25 mouse cellular contexts compared by ENCODE assay signal in the genomic region with DNA sequence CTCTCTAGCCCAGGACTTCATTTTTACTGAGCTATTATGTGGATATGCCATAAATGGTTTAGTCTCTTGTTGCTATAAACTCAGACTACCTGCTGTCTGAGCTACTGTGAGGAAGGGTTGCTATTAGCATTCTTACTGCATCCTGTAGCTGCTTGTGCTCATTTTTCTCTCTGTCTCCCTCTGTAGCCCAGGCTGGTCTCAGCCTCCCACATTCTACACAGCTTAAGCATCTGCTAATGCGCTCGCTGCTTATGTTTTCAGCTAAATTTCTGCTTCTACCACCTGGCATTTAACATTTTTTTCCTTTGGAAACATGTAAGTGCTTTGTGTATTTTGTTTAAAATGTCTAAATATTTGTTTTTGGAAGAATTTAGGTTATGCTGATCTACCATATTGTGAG. TPM values are rescaled to one million over a fixed set of nuclear protein-coding genes. Genes with fewer than 3 reads are reported as not detected.
DNase-seq lines count a peak whose midpoint lies in the region; ATAC-seq and TF ChIP-seq lines count a peak whose summit lies in the region.
"Had no signal": no experiment of that assay in that cellular context is flagged by ENCODE, and none has a peak within 500 bp of the region (broad histone marks: within the 10 kb centered on the region; RNA-seq: fewer than 3 reads in every experiment).

No protein-coding gene starts in this region.

- H3K4me1 ChIP-seq in forebrain, embryonic 14.5 days (ENCODE audit: control insufficient read depth, insufficient read depth, low read length), result no peaks in the 10 kb centered on the region
- no peaks in the 10 kb centered on the region for H3K4me1 ChIP-seq in forebrain, embryonic 12.5 days
- no peaks in the 10 kb centered on the region for H3K4me1 ChIP-seq in hindbrain, postnatal 0 days (ENCODE audit: insufficient read depth, low read length)
- peaks cover 4% of the 10 kb centered on the region for H3K4me1 ChIP-seq in hindbrain, embryonic 13.5 days (replicated peaks)
- peaks cover 10% of the 10 kb centered on the region for H3K4me1 ChIP-seq in midbrain, embryonic 10.5 days
- no peaks in the 10 kb centered on the region; the same call in 1 of the 2 replicates for H3K4me1 ChIP-seq in midbrain, embryonic 16.5 days (ENCODE audit: control insufficient read depth, insufficient read depth, low read length)
- H3K4me1 ChIP-seq: midbrain, embryonic 12.5 days had no signal

- DNase-seq in forebrain, embryonic 14.5 days (ENCODE audit: low spot score), result peak; percentile 32
- DNase-seq in hindbrain, postnatal 0 days (ENCODE audit: low spot score), result no peak
- DNase-seq in midbrain, embryonic 10.5 days (ENCODE audit: low spot score), result peak; percentile 5
- DNase-seq in brain, adult 2 months (ENCODE audit: low read depth, low spot score), result peak; percentile 79
- no peak for DNase-seq in gastrocnemius, postnatal 4 days (ENCODE audit: low spot score in 2 of 2)
- DNase-seq: adrenal gland, postnatal 10 days; cerebellum, adult 8-10 months; gastrocnemius, postnatal 10 days; heart, adult 18-20 months; heart, postnatal 14 days; kidney, adult 2 months; kidney, postnatal 14 days; lung, adult 18-20 months; lung, postnatal 10 days; right cerebral cortex, postnatal 14 days; thymus, postnatal 25 days had no signal

- no peaks in the 10 kb centered on the region for H3K36me3 ChIP-seq in forebrain, embryonic 14.5 days (ENCODE audit: control insufficient read depth, insufficient read depth, low read length)
- H3K36me3 ChIP-seq in forebrain, embryonic 12.5 days (replicated peaks), result no peaks in the 10 kb centered on the region
- H3K36me3 ChIP-seq in hindbrain, postnatal 0 days (ENCODE audit: insufficient read depth, low read length), result no peaks in the 10 kb centered on the region
- no peaks in the 10 kb centered on the region for H3K36me3 ChIP-seq in hindbrain, embryonic 13.5 days
- no peaks in the 10 kb centered on the region for H3K36me3 ChIP-seq in midbrain, embryonic 10.5 days
- no peaks in the 10 kb centered on the region for H3K36me3 ChIP-seq in midbrain, embryonic 16.5 days (ENCODE audit: control insufficient read depth, insufficient read depth, low read length)
- H3K36me3 ChIP-seq: liver, embryonic 12.5 days; midbrain, embryonic 12.5 days had no signal

- TF ChIP-seq CTCF in hindbrain, postnatal 0 days (IDR thresholded peaks at IDR 0.05; ENCODE audit: low read depth), result peak; percentile 11; the same call in 1 of the 2 replicates

- H3K27ac ChIP-seq in forebrain, embryonic 14.5 days (ENCODE audit: low read depth, low read length), result no peak overlapping the region
- H3K27ac ChIP-seq in forebrain, embryonic 12.5 days, result no peak overlapping the region
- H3K27ac ChIP-seq in hindbrain, postnatal 0 days, result no peak overlapping the region
- H3K27ac ChIP-seq in hindbrain, embryonic 13.5 days, result no peak overlapping the region
- H3K27ac ChIP-seq in midbrain, embryonic 10.5 days (replicated peaks), result no peak overlapping the region
- no peak overlapping the region for H3K27ac ChIP-seq in midbrain, embryonic 16.5 days (ENCODE audit: low read length)
- H3K27ac ChIP-seq: embryonic facial prominence, embryonic 15.5 days; limb, embryonic 13.5 days; liver, embryonic 12.5 days; midbrain, embryonic 12.5 days had no signal

- H3K4me3 ChIP-seq in forebrain, embryonic 14.5 days (ENCODE audit: low read depth, low read length), result no peak overlapping the region
- H3K4me3 ChIP-seq in forebrain, embryonic 12.5 days (replicated peaks), result no peak overlapping the region
- H3K4me3 ChIP-seq in hindbrain, postnatal 0 days (ENCODE audit: low read length), result no peak overlapping the region
- no peak overlapping the region for H3K4me3 ChIP-seq in hindbrain, embryonic 13.5 days
- H3K4me3 ChIP-seq in midbrain, embryonic 10.5 days, result no peak overlapping the region
- H3K4me3 ChIP-seq in midbrain, embryonic 16.5 days (ENCODE audit: low read depth, low read length), result no peak overlapping the region
- H3K4me3 ChIP-seq: embryonic facial prominence, embryonic 15.5 days; heart, embryonic 12.5 days; limb, embryonic 13.5 days; liver, embryonic 12.5 days; midbrain, embryonic 12.5 days had no signal

- WGBS in forebrain, embryonic 14.5 days, result 89% methylated on average over 2 of the region's 2 CpGs
- WGBS in forebrain, embryonic 12.5 days, result 90% methylated on average over 2 of the region's 2 CpGs
- WGBS in hindbrain, postnatal 0 days, result 81% methylated on average over 2 of the region's 2 CpGs
- 85% methylated on average over 2 of the region's 2 CpGs for WGBS in hindbrain, embryonic 13.5 days
- WGBS in midbrain, embryonic 10.5 days, result 88% methylated on average over 2 of the region's 2 CpGs
- WGBS in midbrain, embryonic 16.5 days, result 84% methylated on average over 2 of the region's 2 CpGs

- no peak for ATAC-seq in forebrain, embryonic 14.5 days
- no peak for ATAC-seq in forebrain, embryonic 12.5 days (ENCODE audit: low FRiP score)
- ATAC-seq in hindbrain, postnatal 0 days, result no peak
- ATAC-seq in hindbrain, embryonic 13.5 days (ENCODE audit: low FRiP score), result no peak
- no peak for ATAC-seq in midbrain, embryonic 16.5 days
- ATAC-seq: liver, embryonic 12.5 days had no signal

- no peak overlapping the region for H3K9ac ChIP-seq in forebrain, embryonic 14.5 days (ENCODE audit: low read length)
- H3K9ac ChIP-seq in forebrain, embryonic 12.5 days, result no peak overlapping the region
- H3K9ac ChIP-seq in hindbrain, postnatal 0 days (replicated peaks; ENCODE audit: low read length), result no peak overlapping the region
- no peak overlapping the region for H3K9ac ChIP-seq in hindbrain, embryonic 13.5 days
- no peak overlapping the region for H3K9ac ChIP-seq in midbrain, embryonic 16.5 days (ENCODE audit: low read depth, low read length)
- H3K9ac ChIP-seq: embryonic facial prominence, embryonic 15.5 days; heart, embryonic 12.5 days; limb, embryonic 13.5 days; liver, embryonic 12.5 days; midbrain, embryonic 12.5 days had no signal

- no peaks in the 10 kb centered on the region for H3K27me3 ChIP-seq in forebrain, embryonic 14.5 days (replicated peaks; ENCODE audit: control insufficient read depth, insufficient read depth, low read length)
- no peaks in the 10 kb centered on the region; the same call in 1 of the 2 replicates for H3K27me3 ChIP-seq in forebrain, embryonic 12.5 days
- no peaks in the 10 kb centered on the region for H3K27me3 ChIP-seq in hindbrain, postnatal 0 days (ENCODE audit: insufficient read depth, low read length)
- no peaks in the 10 kb centered on the region for H3K27me3 ChIP-seq in hindbrain, embryonic 13.5 days
- no peaks in the 10 kb centered on the region for H3K27me3 ChIP-seq in midbrain, embryonic 10.5 days (ENCODE audit: low read depth, poor library complexity, severe bottlenecking)
- H3K27me3 ChIP-seq in midbrain, embryonic 16.5 days (ENCODE audit: control insufficient read depth, insufficient read depth, low read depth, low read length), result no peaks in the 10 kb centered on the region
- H3K27me3 ChIP-seq: embryonic facial prominence, embryonic 15.5 days; heart, embryonic 12.5 days; limb, embryonic 13.5 days; midbrain, embryonic 12.5 days had no signal

- no peaks in the 10 kb centered on the region for H3K9me3 ChIP-seq in forebrain, embryonic 14.5 days (replicated peaks; ENCODE audit: control insufficient read depth, low read length)
- no peaks in the 10 kb centered on the region for H3K9me3 ChIP-seq in forebrain, embryonic 12.5 days
- no peaks in the 10 kb centered on the region for H3K9me3 ChIP-seq in hindbrain, postnatal 0 days (ENCODE audit: low read length)
- no peaks in the 10 kb centered on the region for H3K9me3 ChIP-seq in hindbrain, embryonic 13.5 days
- H3K9me3 ChIP-seq in midbrain, embryonic 10.5 days (replicated peaks), result no peaks in the 10 kb centered on the region
- H3K9me3 ChIP-seq in midbrain, embryonic 16.5 days (replicated peaks; ENCODE audit: control insufficient read depth, low read length, poor library complexity, severe bottlenecking), result no peaks in the 10 kb centered on the region
- H3K9me3 ChIP-seq: embryonic facial prominence, embryonic 15.5 days; heart, embryonic 12.5 days; limb, embryonic 13.5 days; midbrain, embryonic 12.5 days had no signal

- H3K4me2 ChIP-seq in forebrain, embryonic 14.5 days (ENCODE audit: low read length), result no peak overlapping the region
- H3K4me2 ChIP-seq in forebrain, embryonic 12.5 days, result no peak overlapping the region
- H3K4me2 ChIP-seq in hindbrain, postnatal 0 days (ENCODE audit: low read depth, low read length), result no peak overlapping the region
- H3K4me2 ChIP-seq in hindbrain, embryonic 13.5 days, result no peak overlapping the region
- H3K4me2 ChIP-seq in midbrain, embryonic 16.5 days (ENCODE audit: low read length), result no peak overlapping the region
- H3K4me2 ChIP-seq: embryonic facial prominence, embryonic 15.5 days; heart, embryonic 12.5 days; limb, embryonic 13.5 days; liver, embryonic 12.5 days; midbrain, embryonic 12.5 days had no signal

RNA-seq across cellular contexts. Expression of a gene that starts 10.4 kb away (rescaled TPM):
- polyA plus RNA-seq in forebrain, embryonic 14.5 days (2014; fragmentation: Nextera tagmentation; extraction: Ambion mirVana), result 1.5 and 2.8 TPM in 2 replicates
- polyA plus RNA-seq in forebrain, embryonic 12.5 days (2016; fragmentation: Nextera tagmentation; extraction: Ambion mirVana), result 4.1 and 4.2 TPM in 2 replicates
- 9.3 and 15.2 TPM in 2 replicates for total RNA-seq in hindbrain, postnatal 0 days (2014; rRNA removed)
- polyA plus RNA-seq in hindbrain, postnatal 0 days (2015; fragmentation: Nextera tagmentation; extraction: Ambion mirVana), result 2.5 and 2.9 TPM in 2 replicates
- 5.9 and 6.4 TPM in 2 replicates for polyA plus RNA-seq in hindbrain, embryonic 13.5 days (2015; fragmentation: Nextera tagmentation; extraction: Ambion mirVana)
- 1.4 and 3.1 TPM in 2 replicates for polyA plus RNA-seq in midbrain, embryonic 10.5 days (2016; fragmentation: Nextera tagmentation; extraction: Ambion mirVana)
- 6.3 and 6.9 TPM in 2 replicates for polyA plus RNA-seq in midbrain, embryonic 16.5 days (2015; fragmentation: Nextera tagmentation; extraction: Ambion mirVana)
- total RNA-seq in gastrocnemius, postnatal 4 days (2021), result 10 to 100 TPM; 15.2 to 17.6 TPM
- total RNA-seq: neutrophil, adult 5-6 weeks had no signal

Comparison
In these comparisons a context has a peak if more than half of its experiments do, and no peak if none do; other contexts are left out.
1. DNase-seq: peak in forebrain, embryonic 14.5 days (single experiment), midbrain, embryonic 10.5 days (single experiment) and brain, adult 2 months (single experiment); none in hindbrain, postnatal 0 days (single experiment) and gastrocnemius, postnatal 4 days (0 of 2).